Mouse (Mus musculus) spleen, postnatal 36 days (tissue): ENCODE measurements around the gene Col4a2.
A peak's percentile ranks its signal among the peaks of the same experiment; 100 is the strongest.

Experiments used
- DNase-seq, 2 experiments: peaks; one replicate each; pipeline ENCODE4 v3.0.0; 2022; ENCODE audit warnings: low spot score in 2 of 2, mixed read lengths in 1 of 2

The Col4a2 gene

GRCm38 (mm10) chr8:11414304-11414703, 101.7 kb downstream of the Col4a2 start:
- DNase-seq = no peak

GRCm38 (mm10) chr8:11415089-11415488, 102.5 kb downstream of the Col4a2 start:
- DNase-seq = no peak

GRCm38 (mm10) chr8:11417762-11418161, 105.2 kb downstream of the Col4a2 start:
- no peak for DNase-seq

GRCm38 (mm10) chr8:11419232-11419631, 106.6 kb downstream of the Col4a2 start:
- DNase-seq = no peak

- DNase-seq = peak in 1 of 2 experiments; percentile 32
These were observed 107.0 kb downstream of the Col4a2 start for GRCm38 (mm10) chr8:11419645-11420044.

GRCm38 (mm10) chr8:11421105-11421504, 108.5 kb downstream of the Col4a2 start:
- no peak for DNase-seq

- no peak for DNase-seq
These were observed 109.4 kb downstream of the Col4a2 start for GRCm38 (mm10) chr8:11421968-11422367.

GRCm38 (mm10) chr8:11423091-11423490, 110.5 kb downstream of the Col4a2 start:
- DNase-seq = no peak

- DNase-seq = no peak
These were observed 118.1 kb downstream of the Col4a2 start for GRCm38 (mm10) chr8:11430688-11431087.

GRCm38 (mm10) chr8:11437862-11438261, 125.3 kb downstream of the Col4a2 start:
- DNase-seq = no peak

- no peak for DNase-seq
These were observed 128.7 kb downstream of the Col4a2 start for GRCm38 (mm10) chr8:11441291-11441690.

- no peak for DNase-seq
These were observed 131.0 kb downstream of the Col4a2 start for GRCm38 (mm10) chr8:11443611-11444010.

GRCm38 (mm10) chr8:11444216-11444615, 131.6 kb downstream of the Col4a2 start:
- DNase-seq = no peak

- no peak for DNase-seq
These were observed 133.2 kb downstream of the Col4a2 start for GRCm38 (mm10) chr8:11445790-11446189.

- no peak for DNase-seq
These were observed 135.4 kb downstream of the Col4a2 start for GRCm38 (mm10) chr8:11447910-11448570.

GRCm38 (mm10) chr8:11450184-11451113, 137.8 kb downstream of the Col4a2 start:
- DNase-seq = peak; percentile 14 to 18

- no peak for DNase-seq
These were observed 139.5 kb downstream of the Col4a2 start for GRCm38 (mm10) chr8:11452152-11452551.

GRCm38 (mm10) chr8:11452559-11452958, 140.0 kb downstream of the Col4a2 start:
- DNase-seq = peak in 1 of 2 experiments; percentile 14

GRCm38 (mm10) chr8:11452974-11453373, 140.4 kb downstream of the Col4a2 start:
- DNase-seq = no peak

- no peak for DNase-seq
These were observed 141.6 kb downstream of the Col4a2 start for GRCm38 (mm10) chr8:11454228-11454627.

GRCm38 (mm10) chr8:11457278-11457677, 144.7 kb downstream of the Col4a2 start:
- no peak for DNase-seq

- peak in 1 of 2 experiments; percentile 10 for DNase-seq
These were observed 145.6 kb downstream of the Col4a2 start for GRCm38 (mm10) chr8:11457981-11458836.
